Mouse (Mus musculus) right cerebral cortex, postnatal 4 days (tissue): ENCODE results near the gene Ywhab.

Experiments used
- DNase-seq: peaks from one replicate; pipeline ENCODE4 v3.0.0-alpha.2; 2022

Gene Ywhab

GRCm38 (mm10) chr2:164010496-164010895 lies 15.7 kb downstream of the Ywhab start:
- DNase-seq: no peak

DNA sequence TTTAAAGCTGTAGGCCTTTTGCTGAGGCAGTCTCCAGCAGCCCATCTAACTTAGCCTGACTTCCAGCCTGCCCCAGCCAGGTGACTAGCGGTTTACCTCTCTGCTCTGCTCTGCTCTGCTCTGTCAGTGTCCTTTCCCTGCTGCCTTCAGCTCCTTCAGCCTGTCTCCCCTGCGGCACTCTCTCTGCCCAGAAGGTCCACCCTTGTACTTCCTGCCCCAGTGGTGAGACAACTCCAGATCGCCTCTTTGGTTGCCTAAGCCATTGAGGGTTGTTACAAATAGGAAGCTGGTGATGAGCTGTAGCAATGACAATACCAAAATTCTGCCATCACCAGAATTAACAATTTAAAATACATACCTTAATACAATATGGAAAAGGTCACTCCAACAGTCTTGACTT lies 16.2 kb downstream of the Ywhab start:
- no peak for DNase-seq

- no peak for DNase-seq
These were observed 20.5 kb downstream of the Ywhab start for GRCm38 (mm10) chr2:164015304-164015703.

- DNase-seq: no peak
These were observed 24.1 kb downstream of the Ywhab start for GRCm38 (mm10) chr2:164018910-164019309.

DNA sequence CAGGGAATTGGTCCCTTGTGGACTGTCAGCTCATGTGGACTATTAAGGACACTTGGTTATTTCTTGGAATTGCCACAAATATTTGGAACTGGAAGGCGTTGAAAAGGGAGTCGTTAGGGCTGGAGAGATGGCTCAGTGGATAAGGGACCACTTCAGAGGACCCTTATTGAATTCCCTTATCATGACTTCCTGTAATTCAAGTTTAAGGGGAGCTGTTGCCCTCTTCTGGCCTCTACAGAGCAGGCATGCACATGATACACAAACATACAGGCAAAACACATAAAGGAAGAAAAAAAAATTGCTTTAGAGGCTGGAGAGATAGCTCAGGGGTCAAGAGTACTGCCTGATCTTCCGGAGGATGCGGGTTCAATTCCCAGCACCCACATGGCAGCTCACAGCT lies 25.2 kb downstream of the Ywhab start:
- no peak for DNase-seq

DNA sequence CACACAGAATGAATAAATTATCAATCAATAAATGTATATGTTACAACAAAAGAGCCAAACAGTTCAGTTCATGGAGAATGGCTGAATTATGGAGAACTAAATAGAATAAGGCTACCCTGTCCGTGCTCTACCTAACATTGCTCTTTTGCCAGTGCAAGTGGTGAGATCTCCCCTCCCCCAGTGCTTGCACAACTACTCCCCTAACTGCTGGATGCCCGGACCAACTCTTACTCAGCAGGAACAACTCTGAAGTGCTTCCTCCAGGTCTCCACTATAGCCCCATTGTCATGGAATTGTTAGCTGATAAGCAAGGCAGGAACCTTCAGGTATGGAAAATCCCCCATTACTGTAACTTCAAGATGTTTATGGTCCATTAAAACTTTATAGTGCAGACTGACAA lies 27.3 kb downstream of the Ywhab start:
- no peak for DNase-seq

DNA sequence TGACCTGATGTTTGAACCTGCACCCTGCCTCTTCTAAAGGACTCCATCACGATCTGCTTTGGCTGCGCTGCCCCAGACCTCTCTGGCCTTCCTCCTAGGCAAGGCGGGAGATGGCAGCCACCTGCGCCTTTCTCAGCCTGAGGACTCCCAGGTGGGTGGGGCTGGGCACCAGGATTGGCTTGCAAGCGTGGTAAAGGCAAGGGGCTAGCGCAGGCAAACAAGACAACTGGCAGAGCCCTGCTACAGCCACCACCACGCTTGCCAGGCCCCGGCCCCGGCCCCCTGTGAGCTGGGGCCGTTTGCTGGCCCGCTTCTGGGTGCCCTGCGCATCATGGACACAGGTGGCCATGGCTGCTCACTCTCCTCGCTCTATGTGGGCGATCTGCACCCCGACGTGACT lies 30.4 kb downstream of the Ywhab start, which contains the start of gene Pabpc1l:
Gene Pabpc1l, plus strand, starts transcription at position 301 of the 400 bp plus-strand sequence.
- no peak for DNase-seq

- no peak for DNase-seq
These were observed 36.4 kb downstream of the Ywhab start for GRCm38 (mm10) chr2:164031147-164031546.

DNA sequence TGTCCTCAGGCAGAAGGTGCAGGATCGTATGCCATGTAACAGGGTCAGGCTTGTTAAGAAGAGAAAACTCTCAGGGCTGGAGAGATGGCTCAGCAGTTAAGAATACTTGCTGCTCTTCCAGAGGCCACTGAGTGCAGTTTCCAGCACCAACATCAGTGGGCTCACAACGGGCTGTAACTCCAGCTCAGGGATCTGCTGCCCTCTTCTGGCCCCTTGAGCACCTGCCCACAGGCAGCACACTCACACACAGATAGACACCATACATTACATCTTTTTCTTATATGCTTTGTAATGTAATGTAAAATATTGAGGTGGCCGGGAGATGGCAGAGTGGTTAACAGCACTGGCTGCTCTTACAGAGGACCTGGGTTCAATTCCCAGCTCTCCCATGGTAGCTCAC lies 38.2 kb downstream of the Ywhab start:
- no peak for DNase-seq

DNA sequence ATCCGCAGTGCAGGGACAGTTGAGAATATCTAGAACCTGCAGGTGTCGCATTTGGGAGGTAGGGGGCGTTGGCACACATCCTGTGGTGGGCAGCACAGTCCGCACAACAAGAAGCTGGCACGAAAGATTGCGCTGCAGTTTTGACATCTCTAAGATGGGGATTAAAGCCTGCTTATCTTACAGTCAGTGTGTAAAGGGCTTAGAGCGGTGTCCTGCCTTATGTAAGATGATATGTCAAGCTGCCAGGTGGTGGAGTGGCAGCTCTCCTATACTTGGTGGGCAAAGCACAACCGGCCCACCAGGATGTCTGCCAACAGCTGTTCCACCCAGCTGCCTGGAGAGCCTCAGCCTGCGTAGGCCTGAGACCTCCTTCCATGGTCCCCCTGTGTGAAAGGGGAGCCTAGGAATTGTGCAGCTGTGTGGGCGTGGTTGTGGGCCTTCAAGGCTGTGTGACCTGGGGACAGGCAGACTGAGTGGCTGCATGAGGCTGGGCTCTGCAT lies 41.8 kb downstream of the Ywhab start:
- DNase-seq: no peak

DNA sequence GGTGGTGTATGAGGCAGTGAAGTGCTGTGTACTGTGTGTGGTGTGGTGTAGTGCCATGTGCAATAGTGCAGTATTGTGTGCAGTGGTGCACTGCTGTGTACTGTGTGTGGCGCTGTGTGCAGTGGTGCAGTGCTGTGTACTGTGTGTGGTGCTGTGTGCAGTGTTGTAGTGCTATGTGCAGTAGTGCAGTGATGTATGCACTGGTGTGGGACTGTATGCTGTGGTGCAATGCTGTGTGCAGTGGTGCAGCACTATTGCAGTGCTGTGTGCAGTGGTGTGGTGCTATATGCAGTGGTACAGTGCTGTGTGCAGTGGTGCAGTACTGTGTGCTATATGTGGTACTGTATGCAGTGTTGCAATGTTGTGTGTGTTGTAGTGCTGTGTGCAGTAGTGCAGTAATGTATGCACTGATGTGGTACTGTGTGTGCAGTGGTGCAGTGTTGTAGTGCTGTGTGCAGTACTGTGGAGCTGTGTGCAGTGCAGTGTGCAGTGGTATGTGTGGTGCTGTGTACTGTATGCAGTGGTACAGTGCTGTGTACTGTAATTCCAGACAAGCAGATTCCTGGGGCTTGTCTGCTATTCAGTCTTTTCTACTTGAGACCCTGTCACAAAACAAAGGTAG lies 43.8 kb downstream of the Ywhab start:
- DNase-seq: no peak

DNA sequence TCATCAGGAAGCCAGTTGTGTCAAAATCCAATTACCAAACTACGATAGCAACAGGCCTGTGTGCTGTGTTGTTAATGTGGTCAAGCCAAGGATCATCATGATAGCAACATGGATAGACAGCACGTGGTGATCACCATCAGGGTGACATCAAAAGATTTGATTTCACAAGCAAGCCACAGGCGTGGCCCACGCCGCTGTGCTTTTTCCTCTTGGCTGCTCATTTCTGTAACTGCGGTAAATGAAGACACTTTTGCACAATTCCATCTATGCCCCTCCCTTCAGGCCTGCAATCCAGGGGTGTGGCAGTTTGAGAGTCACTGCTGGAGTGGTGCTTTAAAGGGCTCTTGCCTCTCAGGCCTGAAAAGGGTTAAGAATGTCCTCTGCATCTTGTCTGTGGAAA lies 46.2 kb downstream of the Ywhab start:
- no peak for DNase-seq

GRCm38 (mm10) chr2:164041523-164041922 lies 46.8 kb downstream of the Ywhab start:
- no peak for DNase-seq

- no peak for DNase-seq
These were observed 52.5 kb downstream of the Ywhab start for GRCm38 (mm10) chr2:164047197-164047690.

GRCm38 (mm10) chr2:164053767-164054166 lies 59.0 kb downstream of the Ywhab start:
- no peak for DNase-seq

DNA sequence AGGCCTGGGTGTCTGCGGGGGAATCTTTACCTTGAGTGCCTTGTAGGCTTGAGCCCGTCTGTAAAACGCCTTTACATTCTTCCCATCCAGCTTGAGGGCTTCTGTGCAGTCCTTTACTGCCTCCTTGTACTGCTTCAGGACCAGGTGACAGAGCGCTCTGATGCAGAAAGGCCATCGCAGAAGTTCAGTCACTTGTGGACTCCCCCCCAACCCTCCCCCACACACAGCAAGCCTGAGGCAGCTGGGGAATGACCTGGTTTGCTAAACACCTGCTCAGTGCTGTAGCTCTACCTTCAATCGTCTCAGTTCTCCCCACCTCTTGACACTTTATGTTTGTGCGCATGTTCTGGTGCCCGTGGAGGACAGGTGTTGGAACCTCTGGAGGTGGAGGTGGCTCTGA lies 59.9 kb downstream of the Ywhab start:
- no peak for DNase-seq

DNA sequence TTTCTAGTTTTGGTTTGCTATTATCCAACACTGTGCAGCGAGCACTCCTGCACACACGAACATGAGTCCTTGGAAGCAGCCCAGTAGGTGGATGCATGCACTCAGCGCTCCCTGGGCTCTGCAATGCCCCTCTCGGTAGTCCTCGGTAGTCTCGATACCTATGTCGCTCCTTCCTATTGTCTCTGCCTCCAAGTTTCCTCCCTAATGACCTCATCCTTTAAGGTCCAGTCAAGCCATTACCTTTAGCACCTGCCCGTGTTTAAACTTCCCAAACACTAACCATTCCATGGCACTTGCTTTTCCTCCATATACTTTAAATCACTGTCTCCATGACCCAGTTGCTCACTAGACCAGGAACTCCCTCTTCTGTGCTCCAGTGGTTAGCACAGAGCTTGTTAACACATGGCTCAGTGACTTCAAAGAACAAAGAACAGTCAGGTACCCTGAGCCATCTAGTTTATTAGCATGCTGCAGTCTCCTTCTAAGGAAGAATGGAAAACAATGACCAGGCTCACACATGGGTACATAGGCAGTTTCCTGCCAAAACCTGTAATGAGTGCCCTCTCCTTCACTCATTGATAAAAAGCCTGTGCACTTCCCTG lies 65.0 kb downstream of the Ywhab start:
- no peak for DNase-seq
